Mouse (Mus musculus): ENCODE results near the gene Urb1. TPM values are rescaled to one million over a fixed set of nuclear protein-coding genes. Genes with fewer than 3 reads are reported as not detected.

Urb1 gene
- polyA plus RNA-seq, 1 experiment = 2.7 TPM

DNA sequence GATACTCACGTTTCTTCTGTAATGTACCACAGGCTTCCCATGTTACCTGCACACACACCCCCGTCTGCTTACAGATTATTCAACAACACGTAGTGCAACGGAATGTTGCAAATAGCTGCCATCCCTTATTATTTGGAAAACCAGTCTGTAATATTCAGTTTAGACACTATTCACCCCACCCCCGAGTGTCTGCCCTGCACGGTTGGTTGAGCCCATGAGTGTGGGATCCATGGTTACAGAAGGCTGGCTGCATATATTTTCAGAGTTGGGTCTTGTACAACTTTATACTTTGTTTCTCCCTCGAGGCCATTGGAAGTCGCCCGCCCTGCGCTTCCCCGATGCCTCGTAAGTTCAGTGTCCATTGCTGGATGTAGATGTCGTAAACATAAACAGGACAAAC, 35.4 kb upstream of the Urb1 start:
- H3K4me1 ChIP-seq (ENCODE audit: control insufficient read depth, insufficient read depth, low read length) = no peaks in the 10 kb centered on the region
- DNase-seq = no peak
- TF ChIP-seq POLR2A (IDR thresholded peaks at IDR 0.05; ENCODE audit: low read depth, low read length) (no peak), CTCF (conservative IDR thresholded peaks at IDR 0.05; ENCODE audit: insufficient read depth, insufficient read length, low read depth, low read length) (no peak)
- no peak overlapping the region for H3K4me3 ChIP-seq (ENCODE audit: insufficient read depth, low read depth, low read length)
- WGBS = 50% methylated on average over 13 of the region's 13 CpGs
- H3K36me3 ChIP-seq (ENCODE audit: control insufficient read depth, insufficient read depth, low read length) = no peaks in the 10 kb centered on the region
- no peak overlapping the region for H3K27ac ChIP-seq (ENCODE audit: insufficient read depth, low read depth, low read length)
- no peaks in the 10 kb centered on the region for H3K27me3 ChIP-seq (replicated peaks; ENCODE audit: control insufficient read depth, insufficient read depth, low read length)

DNA sequence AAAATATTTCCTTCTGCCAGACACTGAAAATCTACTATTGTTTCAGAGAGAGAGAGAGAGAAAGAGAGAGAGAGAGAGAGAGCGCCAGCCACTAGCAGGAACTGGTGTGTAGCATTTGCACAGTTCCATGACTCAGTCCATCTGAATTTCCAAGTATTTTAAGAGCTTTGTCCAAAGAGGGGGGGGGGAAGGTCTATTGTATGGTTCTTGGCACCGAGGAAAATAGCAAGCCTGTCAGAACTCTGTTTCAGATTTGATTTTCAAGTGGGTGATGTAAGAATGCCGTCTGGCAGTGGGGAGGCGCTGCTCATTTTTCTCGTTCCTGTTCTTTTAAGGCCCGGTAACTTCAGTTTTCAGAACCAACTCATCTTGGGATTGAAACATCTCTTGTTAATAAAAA, 34.8 kb upstream of the Urb1 start:
- H3K4me3 ChIP-seq (ENCODE audit: insufficient read depth, low read depth, low read length) = no peak overlapping the region
- no peak for DNase-seq
- TF ChIP-seq CTCF (conservative IDR thresholded peaks at IDR 0.05; ENCODE audit: insufficient read depth, insufficient read length, low read depth, low read length) (no peak), POLR2A (IDR thresholded peaks at IDR 0.05; ENCODE audit: low read depth, low read length) (no peak)
- 73% methylated on average over 6 of the region's 6 CpGs for WGBS
- no peaks in the 10 kb centered on the region for H3K4me1 ChIP-seq (ENCODE audit: control insufficient read depth, insufficient read depth, low read length)
- H3K36me3 ChIP-seq (ENCODE audit: control insufficient read depth, insufficient read depth, low read length) = no peaks in the 10 kb centered on the region
- H3K27me3 ChIP-seq (replicated peaks; ENCODE audit: control insufficient read depth, insufficient read depth, low read length) = no peaks in the 10 kb centered on the region
- no peak overlapping the region for H3K27ac ChIP-seq (ENCODE audit: insufficient read depth, low read depth, low read length)

DNA sequence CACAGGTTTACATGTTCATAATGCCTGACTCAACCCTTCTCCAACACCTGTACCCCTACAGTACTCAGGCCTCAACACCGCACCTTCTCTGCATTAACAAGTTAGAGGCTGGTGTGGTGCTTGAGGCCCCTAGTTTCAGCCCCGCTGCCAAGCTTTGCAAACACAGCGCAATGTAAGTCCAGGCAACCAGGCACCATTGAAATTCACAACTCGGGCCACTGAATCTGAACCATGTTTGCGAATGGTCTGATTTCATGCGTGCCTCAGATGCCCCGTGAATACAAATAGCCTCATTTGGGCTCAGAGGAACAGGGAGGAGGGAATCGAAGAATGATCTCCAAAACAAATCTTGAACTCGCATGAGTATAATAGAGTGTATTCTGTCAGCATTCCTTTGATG, 32.0 kb upstream of the Urb1 start:
- no peak overlapping the region for H3K27ac ChIP-seq (ENCODE audit: insufficient read depth, low read depth, low read length)
- 44% methylated on average over 9 of the region's 9 CpGs for WGBS
- H3K27me3 ChIP-seq (replicated peaks; ENCODE audit: control insufficient read depth, insufficient read depth, low read length) = no peaks in the 10 kb centered on the region
- TF ChIP-seq POLR2A (IDR thresholded peaks at IDR 0.05; ENCODE audit: low read depth, low read length) (no peak), CTCF (conservative IDR thresholded peaks at IDR 0.05; ENCODE audit: insufficient read depth, insufficient read length, low read depth, low read length) (no peak)
- no peak for DNase-seq
- no peaks in the 10 kb centered on the region for H3K4me1 ChIP-seq (ENCODE audit: control insufficient read depth, insufficient read depth, low read length)
- H3K36me3 ChIP-seq (ENCODE audit: control insufficient read depth, insufficient read depth, low read length) = no peaks in the 10 kb centered on the region
- no peak overlapping the region for H3K4me3 ChIP-seq (ENCODE audit: insufficient read depth, low read depth, low read length)

DNA sequence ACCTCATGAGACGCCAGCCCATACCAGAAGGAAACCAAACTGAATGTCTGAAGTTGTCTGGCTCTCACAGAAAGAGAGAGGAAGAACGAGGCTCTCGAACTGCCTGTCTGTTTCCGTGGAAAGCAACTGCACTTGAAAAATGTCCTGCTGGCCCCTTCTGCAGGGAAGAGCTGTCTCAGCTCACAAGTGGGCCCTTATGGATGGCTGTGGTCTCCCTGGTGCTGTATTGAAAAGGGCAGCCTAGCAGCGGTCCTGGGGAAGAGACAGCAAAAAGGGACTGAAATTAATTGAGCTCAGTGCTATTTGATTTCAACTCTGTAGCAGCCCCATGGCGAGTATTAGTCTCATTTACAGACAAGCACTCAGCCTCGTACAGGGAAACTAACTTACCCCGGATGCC, 27.2 kb upstream of the Urb1 start:
- TF ChIP-seq CTCF (conservative IDR thresholded peaks at IDR 0.05; ENCODE audit: insufficient read depth, insufficient read length, low read depth, low read length) (no peak), POLR2A (IDR thresholded peaks at IDR 0.05; ENCODE audit: low read depth, low read length) (no peak)
- no peak for DNase-seq
- H3K27ac ChIP-seq (ENCODE audit: insufficient read depth, low read depth, low read length) = no peak overlapping the region
- H3K36me3 ChIP-seq (ENCODE audit: control insufficient read depth, insufficient read depth, low read length) = no peaks in the 10 kb centered on the region
- H3K4me1 ChIP-seq (ENCODE audit: control insufficient read depth, insufficient read depth, low read length) = no peaks in the 10 kb centered on the region
- H3K27me3 ChIP-seq (replicated peaks; ENCODE audit: control insufficient read depth, insufficient read depth, low read length) = no peaks in the 10 kb centered on the region
- no peak overlapping the region for H3K4me3 ChIP-seq (ENCODE audit: insufficient read depth, low read depth, low read length)
- 83% methylated on average over 8 of the region's 8 CpGs for WGBS

DNA sequence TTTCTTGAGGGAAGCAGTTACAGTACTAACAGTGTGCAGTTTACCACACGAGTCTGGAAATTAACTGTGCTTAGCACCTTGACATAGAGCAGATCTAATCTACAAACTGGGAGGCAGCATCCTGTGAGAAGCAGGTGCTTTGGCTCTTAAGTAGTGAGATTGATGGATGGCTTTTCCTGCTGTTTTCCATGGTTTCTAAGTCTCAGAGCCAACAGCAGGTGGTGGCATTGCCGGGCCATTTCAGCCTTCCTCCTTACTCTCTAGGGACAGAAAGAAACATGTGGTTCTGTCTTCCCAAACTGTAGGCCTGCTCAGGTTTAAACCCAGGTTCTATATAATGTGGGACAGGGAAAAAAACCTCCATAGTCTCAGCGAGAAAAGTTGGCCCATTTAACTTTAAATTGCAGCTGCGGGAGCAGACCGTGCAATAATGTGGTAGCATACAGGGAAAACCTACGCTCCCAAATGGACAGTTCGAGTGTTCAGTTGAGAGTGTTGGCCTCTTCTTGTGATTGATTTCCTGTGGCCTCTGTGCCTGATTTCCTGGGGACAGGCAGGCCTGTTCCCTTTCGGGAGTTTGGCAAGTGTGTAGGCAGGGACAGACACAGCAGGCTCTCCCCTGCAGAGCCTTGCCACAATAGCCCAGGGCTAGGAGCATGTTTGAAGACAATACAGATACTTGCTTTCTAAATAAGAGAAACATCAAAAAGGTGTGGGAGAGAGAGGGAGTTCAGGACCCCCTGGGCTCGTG, 23.0 kb upstream of the Urb1 start:
- no peaks in the 10 kb centered on the region for H3K4me1 ChIP-seq (ENCODE audit: control insufficient read depth, insufficient read depth, low read length)
- no peak for TF ChIP-seq POLR2A (IDR thresholded peaks at IDR 0.05; ENCODE audit: low read depth, low read length)
- TF ChIP-seq CTCF (conservative IDR thresholded peaks at IDR 0.05; ENCODE audit: insufficient read depth, insufficient read length, low read depth, low read length) = no peak
- WGBS = 65% methylated on average over 9 of the region's 9 CpGs
- DNase-seq = no peak
- no peak overlapping the region for H3K4me3 ChIP-seq (ENCODE audit: insufficient read depth, low read depth, low read length)
- H3K27ac ChIP-seq (ENCODE audit: insufficient read depth, low read depth, low read length) = no peak overlapping the region
- no peaks in the 10 kb centered on the region for H3K27me3 ChIP-seq (replicated peaks; ENCODE audit: control insufficient read depth, insufficient read depth, low read length)
- no peaks in the 10 kb centered on the region for H3K36me3 ChIP-seq (ENCODE audit: control insufficient read depth, insufficient read depth, low read length)

DNA sequence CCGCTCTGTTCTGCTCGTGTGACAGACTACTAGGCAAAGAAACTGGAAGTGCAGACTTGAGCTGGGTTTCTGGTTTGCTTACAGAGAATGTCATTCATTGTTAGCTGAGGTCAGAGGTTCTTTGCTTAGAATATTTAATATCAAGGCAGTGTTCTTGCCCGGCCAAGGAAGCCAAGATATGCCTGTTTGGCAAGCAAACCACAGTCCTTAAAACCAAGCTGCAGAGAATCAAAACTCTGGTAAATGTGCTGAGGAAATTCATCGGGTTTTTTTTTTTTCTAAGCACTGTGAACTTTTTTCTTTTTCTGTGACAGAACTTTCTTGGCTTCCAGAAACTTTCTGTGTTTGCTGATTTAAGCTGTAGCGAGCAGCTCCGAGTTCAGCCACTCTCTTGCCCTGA, 22.3 kb upstream of the Urb1 start:
- Histone ChIP-seq H3K36me3 (ENCODE audit: control insufficient read depth, insufficient read depth, low read length) (no peaks in the 10 kb centered on the region), H3K27ac (ENCODE audit: insufficient read depth, low read depth, low read length) (no peak overlapping the region), H3K4me3 (ENCODE audit: insufficient read depth, low read depth, low read length) (no peak overlapping the region), H3K4me1 (ENCODE audit: control insufficient read depth, insufficient read depth, low read length) (no peaks in the 10 kb centered on the region), H3K27me3 (replicated peaks; ENCODE audit: control insufficient read depth, insufficient read depth, low read length) (no peaks in the 10 kb centered on the region)
- DNase-seq = no peak
- WGBS = 52% methylated on average over 6 of the region's 6 CpGs
- TF ChIP-seq CTCF (conservative IDR thresholded peaks at IDR 0.05; ENCODE audit: insufficient read depth, insufficient read length, low read depth, low read length) (no peak), POLR2A (IDR thresholded peaks at IDR 0.05; ENCODE audit: low read depth, low read length) (no peak)

DNA sequence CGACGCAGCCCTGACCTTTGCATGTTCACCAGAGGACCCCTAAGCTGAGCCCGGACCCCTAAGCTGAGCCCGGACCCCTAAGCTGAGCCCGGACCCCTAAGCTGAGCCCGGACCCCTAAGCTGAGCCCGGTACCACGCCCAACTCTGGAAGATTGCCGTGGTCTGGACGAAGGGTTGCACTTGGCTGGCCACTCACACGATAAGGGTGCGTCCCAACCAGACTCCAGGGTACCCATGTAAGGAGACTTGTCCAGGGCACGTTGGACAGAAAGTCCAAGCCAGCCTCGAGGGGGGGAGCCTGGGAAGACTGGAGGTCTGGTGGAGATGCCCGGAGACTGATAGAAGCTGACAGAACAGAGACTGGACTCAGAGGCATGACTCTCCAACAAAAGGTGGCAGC, 21.5 kb upstream of the Urb1 start:
- Histone ChIP-seq H3K36me3 (ENCODE audit: control insufficient read depth, insufficient read depth, low read length) (no peaks in the 10 kb centered on the region), H3K27ac (ENCODE audit: insufficient read depth, low read depth, low read length) (no peak overlapping the region), H3K27me3 (replicated peaks; ENCODE audit: control insufficient read depth, insufficient read depth, low read length) (no peaks in the 10 kb centered on the region), H3K4me1 (ENCODE audit: control insufficient read depth, insufficient read depth, low read length) (no peaks in the 10 kb centered on the region), H3K4me3 (ENCODE audit: insufficient read depth, low read depth, low read length) (peak overlapping the region; percentile 61)
- TF ChIP-seq POLR2A (IDR thresholded peaks at IDR 0.05; ENCODE audit: low read depth, low read length) = no peak
- DNase-seq = no peak
- 19% methylated on average over 15 of the region's 15 CpGs for WGBS

Measured in kidney, adult 2 months (tissue).